Mouse (Mus musculus) gastrocnemius, postnatal 25 days (tissue): ENCODE measurements around the gene Lhx3. TPM values are rescaled to one million over a fixed set of nuclear protein-coding genes. Genes with fewer than 3 reads are reported as not detected.

Experiments
- total RNA-seq, 2 experiments: library from RNA; stranded (reverse); gene quantifications; 1 replicate in 1 of 2; 2 replicates in 1 of 2; pipeline ENCODE4 v1.2.3; 2021

The Lhx3 gene
- total RNA-seq, 2 experiments from 2014 or later, result not detected

Other genes with a start within 250 kb of the Lhx3 start
- 10 to 100 TPM; 25.7 to 42.1 TPM for gene Camsap1, start 225.0 kb downstream of the Lhx3 start, total RNA-seq
- 100 to 1,000 TPM; 224 to 227 TPM for gene Ubac1, start 186.5 kb downstream of the Lhx3 start, total RNA-seq
- 10 to 100 TPM; 18.2 to 23.7 TPM for gene Nacc2, start 85.1 kb downstream of the Lhx3 start, total RNA-seq
- 1 to 10 TPM; 3.1 to 4.0 TPM for gene Qsox2, start 29.2 kb upstream of the Lhx3 start, total RNA-seq
- under 1 TPM in 1 of 2 experiments, not detected in 1; 0.03 TPM for gene Ccdc187, start 86.3 kb upstream of the Lhx3 start, total RNA-seq
- gene Gpsm1, start 107.2 kb upstream of the Lhx3 start, total RNA-seq, result 1 to 10 TPM; 3.1 TPM
- gene Dnlz, start 143.8 kb upstream of the Lhx3 start, total RNA-seq, result 10 to 100 TPM; 18.3 to 18.7 TPM
- under 1 TPM; 0.46 to 0.56 TPM for gene Card9, start 152.6 kb upstream of the Lhx3 start, total RNA-seq
- 1 to 10 TPM; 5.7 to 5.9 TPM for gene Snapc4, start 172.4 kb upstream of the Lhx3 start, total RNA-seq
- gene Entr1, start 181.0 kb upstream of the Lhx3 start, total RNA-seq, result 10 to 100 TPM; 24.9 to 27.3 TPM
- gene Pmpca, start 181.1 kb upstream of the Lhx3 start, total RNA-seq, result 100 to 1,000 TPM; 128 to 139 TPM
- gene Inpp5e, start 200.9 kb upstream of the Lhx3 start, total RNA-seq, result 1 to 10 TPM; 6.5 to 7.6 TPM
- gene Sec16a, start 236.9 kb upstream of the Lhx3 start, total RNA-seq, result 10 to 100 TPM; 22.0 to 23.9 TPM